Mouse (Mus musculus) kidney, postnatal 0 days (tissue): ENCODE results near the gene Aqp8. TPM values are rescaled to one million over a fixed set of nuclear protein-coding genes. Genes with fewer than 3 reads are reported as not detected.
A peak's percentile ranks its signal among the peaks of the same experiment; 100 is the strongest.

Source experiments
- ATAC-seq: fragments of 200-750 bp; cut with Nextera tagmentation; replicated peaks from 2 replicates; pipeline ENCODE4 v1.8.0; 2017; ENCODE audit warnings: low read depth, moderate number of reproducible peaks, moderate TSS enrichment, moderate library complexity; ENCODE audit not compliant: low FRiP score
- DNase-seq: peaks from one replicate; pipeline ENCODE4 v3.0.0-alpha.2; 2016; ENCODE audit warnings: low spot score
- H3K27ac ChIP-seq: fragments of 300-500 bp; sonication (generic); 2 replicates; pipeline ENCODE4 v1.5.1; 2014; ENCODE audit warnings: mild to moderate bottlenecking
- H3K27me3 ChIP-seq: fragments of 300-500 bp; sonication (generic); 2 replicates; pipeline ENCODE4 v1.6.1; 2014; ENCODE audit warnings: low read length, mixed read lengths; ENCODE audit not compliant: insufficient read depth
- H3K36me3 ChIP-seq: fragments of 300-500 bp; sonication (generic); 2 replicates; pipeline ENCODE4 v1.6.1; 2014; ENCODE audit warnings: low read length, mixed read lengths; ENCODE audit not compliant: insufficient read depth
- H3K4me1 ChIP-seq: fragments of 300-500 bp; sonication (generic); replicated peaks from 2 replicates; pipeline ENCODE4 v1.6.1; 2014; ENCODE audit warnings: antibody characterized with exemption, low read length, mixed read lengths; ENCODE audit not compliant: insufficient read depth
- H3K4me2 ChIP-seq: fragments of 300-500 bp; sonication (generic); 2 replicates; pipeline ENCODE4 v1.6.1; 2014; ENCODE audit warnings: mild to moderate bottlenecking, low read length, moderate library complexity, mixed read lengths
- H3K4me3 ChIP-seq: fragments of 300-500 bp; sonication (generic); replicated peaks from 2 replicates; pipeline ENCODE4 v1.5.1; 2014; ENCODE audit warnings: low read depth, low read length
- H3K9ac ChIP-seq: fragments of 300-500 bp; sonication (generic); 2 replicates; pipeline ENCODE4 v1.6.1; 2014; ENCODE audit warnings: low read depth, low read length
- H3K9me3 ChIP-seq: fragments of 300-500 bp; sonication (generic); replicated peaks from 2 replicates; pipeline ENCODE4 v1.6.1; 2016; ENCODE audit warnings: low read length, inconsistent platforms, mixed read lengths
- CTCF ChIP-seq: IDR thresholded peaks from 2 replicates; pipeline ENCODE4 v1.5.1; 2016; ENCODE audit warnings: antibody characterized with exemption, low read depth, mild to moderate bottlenecking, moderate library complexity
- WGBS: fragments of 180-500 bp; shearing (Covaris S2); extraction: QIAGEN DNeasy Blood & Tissue Kit; methylation state at CpG from one replicate; pipeline ENCODE4 v1.1.7; 2014; 5-methylcytosine and 5-hydroxymethylcytosine counted together
- polyA plus RNA-seq: library from polyadenylated mRNA; unstranded; fragments of >200 nt; fragmentation: Nextera tagmentation; extraction: Ambion mirVana; gene quantifications from 2 replicates; pipeline ENCODE4 v1.2.1, GENCODE M21; 2015

Aqp8 gene
- polyA plus RNA-seq, 1 experiment from 2014 or later = 0.99 TPM

GRCm38 (mm10) chr7:123449676-123450075, 12.4 kb upstream of the Aqp8 start:
- Histone ChIP-seq H3K36me3 (no peaks in the 10 kb centered on the region), H3K4me2 (no peak overlapping the region), H3K27ac (no peak overlapping the region), H3K9ac (no peak overlapping the region), H3K4me3 (no peak overlapping the region), H3K4me1 (no peaks in the 10 kb centered on the region), H3K9me3 (no peaks in the 10 kb centered on the region), H3K27me3 (no peaks in the 10 kb centered on the region)
- DNase-seq (no peak), ATAC-seq (no peak)
- 65% methylated on average over 10 of the region's 10 CpGs for whole genome bisulfite sequencing
- no peak for TF ChIP-seq CTCF

GRCm38 (mm10) chr7:123450515-123450914, 11.6 kb upstream of the Aqp8 start:
- Histone ChIP-seq H3K27ac (no peak overlapping the region), H3K27me3 (no peaks in the 10 kb centered on the region), H3K9ac (no peak overlapping the region), H3K4me1 (no peaks in the 10 kb centered on the region), H3K4me3 (no peak overlapping the region), H3K4me2 (no peak overlapping the region), H3K9me3 (no peaks in the 10 kb centered on the region), H3K36me3 (no peaks in the 10 kb centered on the region)
- no peak for DNase-seq
- 93% methylated on average over 2 of the region's 2 CpGs for WGBS
- no peak for TF ChIP-seq CTCF
- no peak for ATAC-seq

GRCm38 (mm10) chr7:123452551-123452950, 9.5 kb upstream of the Aqp8 start:
- no peak for DNase-seq
- no peak for ATAC-seq
- Histone ChIP-seq H3K9ac (no peak overlapping the region), H3K4me1 (no peaks in the 10 kb centered on the region), H3K4me2 (no peak overlapping the region), H3K27me3 (no peaks in the 10 kb centered on the region), H3K9me3 (no peaks in the 10 kb centered on the region), H3K36me3 (no peaks in the 10 kb centered on the region), H3K4me3 (no peak overlapping the region), H3K27ac (no peak overlapping the region)
- TF ChIP-seq CTCF = no peak
- WGBS = 27% methylated on average over 6 of the region's 6 CpGs

- WGBS = 58% methylated on average over 8 of the region's 8 CpGs
- H3K4me3 ChIP-seq = no peak overlapping the region
- no peaks in the 10 kb centered on the region for H3K27me3 ChIP-seq
- no peak overlapping the region for H3K9ac ChIP-seq
- no peak overlapping the region for H3K4me2 ChIP-seq
- DNase-seq = peak; percentile 53
- no peak overlapping the region for H3K27ac ChIP-seq
- TF ChIP-seq CTCF = no peak
- no peaks in the 10 kb centered on the region for H3K4me1 ChIP-seq
- no peak for ATAC-seq
- H3K9me3 ChIP-seq = no peaks in the 10 kb centered on the region
- H3K36me3 ChIP-seq = no peaks in the 10 kb centered on the region
These were observed 9.0 kb upstream of the Aqp8 start for GRCm38 (mm10) chr7:123453066-123453465.

- H3K27me3 ChIP-seq = no peaks in the 10 kb centered on the region
- no peak for DNase-seq
- H3K36me3 ChIP-seq = no peaks in the 10 kb centered on the region
- TF ChIP-seq CTCF = no peak
- no peak for ATAC-seq
- no peaks in the 10 kb centered on the region for H3K9me3 ChIP-seq
- no peak overlapping the region for H3K27ac ChIP-seq
- no peak overlapping the region for H3K4me2 ChIP-seq
- no peaks in the 10 kb centered on the region for H3K4me1 ChIP-seq
- WGBS = 86% methylated on average over 3 of the region's 3 CpGs
- H3K4me3 ChIP-seq = no peak overlapping the region
- H3K9ac ChIP-seq = no peak overlapping the region
These were observed 7.0 kb upstream of the Aqp8 start for GRCm38 (mm10) chr7:123455088-123455487.

GRCm38 (mm10) chr7:123458309-123458708, 3.8 kb upstream of the Aqp8 start:
- no peak overlapping the region for H3K9ac ChIP-seq
- TF ChIP-seq CTCF = no peak
- H3K4me2 ChIP-seq = no peak overlapping the region
- no peaks in the 10 kb centered on the region for H3K4me1 ChIP-seq
- 96% methylated on average over 4 of the region's 4 CpGs for WGBS
- ATAC-seq (no peak), DNase-seq (no peak)
- no peaks in the 10 kb centered on the region for H3K9me3 ChIP-seq
- H3K27ac ChIP-seq = no peak overlapping the region
- H3K27me3 ChIP-seq = no peaks in the 10 kb centered on the region
- H3K4me3 ChIP-seq = no peak overlapping the region
- H3K36me3 ChIP-seq = no peaks in the 10 kb centered on the region

- no peak for DNase-seq
- ATAC-seq = no peak
- Histone ChIP-seq H3K27me3 (no peaks in the 10 kb centered on the region), H3K4me2 (no peak overlapping the region), H3K36me3 (no peaks in the 10 kb centered on the region), H3K9me3 (no peaks in the 10 kb centered on the region), H3K9ac (no peak overlapping the region), H3K27ac (no peak overlapping the region), H3K4me1 (no peaks in the 10 kb centered on the region), H3K4me3 (no peak overlapping the region)
- TF ChIP-seq CTCF = no peak
- 82% methylated on average over 4 of the region's 4 CpGs for WGBS
These were observed 2.8 kb upstream of the Aqp8 start for GRCm38 (mm10) chr7:123459247-123459646.
